Mouse (Mus musculus) hindbrain, embryonic 16.5 days (tissue): ENCODE measurements at regions not wholly inside any gene's neighbourhood (a gene's known extent, or its start where the extent isn't known, plus 50 kb on each side); places are given as distances from the start of the nearest gene placed in this dataset.

ENCODE experiments used
- ATAC-seq: fragments of 200-750 bp; cut with Nextera tagmentation; 2 replicates; pipeline ENCODE4 v1.8.0; 2017; ENCODE audit warnings: moderate TSS enrichment, moderate library complexity
- H3K27ac ChIP-seq: fragments of 300-500 bp; sonication (generic); 2 replicates; pipeline ENCODE4 v1.5.1; 2014; ENCODE audit warnings: low read depth, mild to moderate bottlenecking, control low read depth, low read length, moderate library complexity
- H3K27me3 ChIP-seq: fragments of 300-500 bp; sonication (generic); replicated peaks from 2 replicates; pipeline ENCODE4 v1.6.1; 2014; ENCODE audit warnings: low read length; ENCODE audit not compliant: control insufficient read depth, insufficient read depth
- H3K36me3 ChIP-seq: fragments of 300-500 bp; sonication (generic); 2 replicates; pipeline ENCODE4 v1.6.1; 2014; ENCODE audit warnings: mild to moderate bottlenecking, low read length, moderate library complexity, mixed read lengths; ENCODE audit not compliant: control insufficient read depth, insufficient read depth
- H3K4me1 ChIP-seq: fragments of 300-500 bp; sonication (generic); 2 replicates; pipeline ENCODE4 v1.6.1; 2014; ENCODE audit warnings: low read depth, low read length; ENCODE audit not compliant: control insufficient read depth, insufficient read depth
- H3K4me2 ChIP-seq: fragments of 300-500 bp; sonication (generic); 2 replicates; pipeline ENCODE4 v1.6.1; 2014; ENCODE audit warnings: mild to moderate bottlenecking, low read length, control low read depth, moderate library complexity
- H3K4me3 ChIP-seq: fragments of 300-500 bp; sonication (generic); 2 replicates; pipeline ENCODE4 v1.5.1; 2014; ENCODE audit warnings: mild to moderate bottlenecking, low read length, control low read depth, moderate library complexity
- H3K9ac ChIP-seq: fragments of 300-500 bp; sonication (generic); 2 replicates; pipeline ENCODE4 v1.6.1; 2014; ENCODE audit warnings: low read depth, mild to moderate bottlenecking, control low read depth, low read length, moderate library complexity
- H3K9me3 ChIP-seq: fragments of 300-500 bp; sonication (generic); 2 replicates; pipeline ENCODE4 v1.6.1; 2014; ENCODE audit warnings: mild to moderate bottlenecking, low read length, moderate library complexity; ENCODE audit not compliant: control insufficient read depth
- WGBS: fragments of 180-500 bp; shearing (Covaris S2); extraction: QIAGEN DNeasy Blood & Tissue Kit; methylation state at CpG from one replicate; pipeline ENCODE4 v1.1.7; 2014; 5-methylcytosine and 5-hydroxymethylcytosine counted together

GRCm38 (mm10) chr9:33180066-33180465 lies 544.0 kb downstream of the Ets1 start:
- H3K27me3 ChIP-seq = no peaks in the 10 kb centered on the region
- H3K36me3 ChIP-seq = no peaks in the 10 kb centered on the region
- no peak overlapping the region for H3K4me2 ChIP-seq
- no peak overlapping the region for H3K27ac ChIP-seq
- no peaks in the 10 kb centered on the region for H3K9me3 ChIP-seq
- H3K4me3 ChIP-seq = no peak overlapping the region
- ATAC-seq = no peak
- H3K4me1 ChIP-seq = no peaks in the 10 kb centered on the region
- H3K9ac ChIP-seq = no peak overlapping the region

- Histone ChIP-seq H3K36me3 (no peaks in the 10 kb centered on the region), H3K27me3 (no peaks in the 10 kb centered on the region), H3K9ac (no peak overlapping the region), H3K4me2 (no peak overlapping the region), H3K4me1 (no peaks in the 10 kb centered on the region), H3K9me3 (no peaks in the 10 kb centered on the region), H3K4me3 (no peak overlapping the region), H3K27ac (no peak overlapping the region)
- 80% methylated on average over 3 of the region's 3 CpGs for WGBS
- no peak for ATAC-seq
Observed at GRCm38 (mm10) chr9:33187187-33187586, 551.2 kb downstream of the Ets1 start.

DNA sequence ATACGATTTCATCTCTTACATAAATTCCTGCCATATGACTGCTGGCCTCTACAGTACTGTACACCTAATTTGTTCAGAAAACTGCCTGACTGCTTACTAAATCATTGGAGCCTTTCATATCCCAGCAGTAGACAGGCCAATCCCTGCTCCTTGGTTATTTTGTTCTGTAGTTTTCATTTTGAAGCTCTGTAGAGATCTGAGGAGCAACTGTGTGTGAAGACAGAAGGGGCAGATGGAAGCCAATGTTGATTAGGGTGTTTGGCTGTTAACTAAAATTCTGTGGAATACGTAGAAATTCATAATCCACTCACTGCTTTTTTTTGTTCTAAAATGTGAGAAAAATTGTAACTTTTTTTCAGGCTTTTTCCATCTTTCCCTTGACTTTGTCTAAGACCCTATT lies 573.1 kb downstream of the Ets1 start:
- Histone ChIP-seq H3K9ac (no peak overlapping the region), H3K27ac (no peak overlapping the region), H3K4me3 (no peak overlapping the region), H3K4me1 (no peaks in the 10 kb centered on the region), H3K9me3 (no peaks in the 10 kb centered on the region), H3K4me2 (no peak overlapping the region), H3K27me3 (no peaks in the 10 kb centered on the region), H3K36me3 (no peaks in the 10 kb centered on the region)
- ATAC-seq = no peak
- WGBS = 80% methylated on average over 2 of the region's 2 CpGs

DNA sequence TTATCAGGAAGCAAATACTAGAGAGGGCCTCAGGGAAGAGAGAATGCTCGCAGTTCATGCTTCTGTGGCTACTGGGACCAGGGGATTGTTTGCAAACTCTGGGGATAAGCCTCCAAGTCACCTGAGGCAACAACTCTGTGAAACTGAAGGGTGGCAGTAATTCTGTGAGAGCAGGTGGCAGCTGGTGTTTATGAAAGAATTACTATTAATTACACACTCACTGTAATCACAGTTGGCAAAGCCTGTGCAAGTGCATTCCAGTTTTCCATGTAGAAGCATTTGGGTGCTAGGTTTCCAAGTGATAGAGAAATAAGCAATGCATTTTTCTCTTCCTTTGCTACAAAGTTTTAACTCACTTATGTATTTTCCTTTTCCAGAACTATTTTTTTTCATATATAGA lies 578.5 kb downstream of the Ets1 start:
- Histone ChIP-seq H3K27me3 (no peaks in the 10 kb centered on the region), H3K27ac (no peak overlapping the region), H3K9me3 (no peaks in the 10 kb centered on the region), H3K4me3 (no peak overlapping the region), H3K36me3 (no peaks in the 10 kb centered on the region), H3K4me2 (no peak overlapping the region), H3K4me1 (no peaks in the 10 kb centered on the region), H3K9ac (no peak overlapping the region)
- no peak for ATAC-seq
- 61% methylated on average over 1 of the region's 1 CpGs for WGBS

GRCm38 (mm10) chr9:33220981-33221380 lies 585.0 kb downstream of the Ets1 start:
- ATAC-seq = no peak
- H3K36me3 ChIP-seq = no peaks in the 10 kb centered on the region
- no peak overlapping the region for H3K4me3 ChIP-seq
- 75% methylated on average over 4 of the region's 4 CpGs for WGBS
- no peak overlapping the region for H3K27ac ChIP-seq
- H3K9me3 ChIP-seq = no peaks in the 10 kb centered on the region
- H3K27me3 ChIP-seq = no peaks in the 10 kb centered on the region
- no peak overlapping the region for H3K9ac ChIP-seq
- no peaks in the 10 kb centered on the region for H3K4me1 ChIP-seq
- no peak overlapping the region for H3K4me2 ChIP-seq

GRCm38 (mm10) chr9:33222066-33222805 lies 586.2 kb downstream of the Ets1 start:
- Histone ChIP-seq H3K4me1 (no peaks in the 10 kb centered on the region), H3K36me3 (no peaks in the 10 kb centered on the region), H3K9ac (no peak overlapping the region), H3K27me3 (no peaks in the 10 kb centered on the region), H3K9me3 (no peaks in the 10 kb centered on the region), H3K4me2 (no peak overlapping the region), H3K27ac (no peak overlapping the region), H3K4me3 (no peak overlapping the region)
- WGBS = 71% methylated on average over 11 of the region's 11 CpGs
- no peak for ATAC-seq

DNA sequence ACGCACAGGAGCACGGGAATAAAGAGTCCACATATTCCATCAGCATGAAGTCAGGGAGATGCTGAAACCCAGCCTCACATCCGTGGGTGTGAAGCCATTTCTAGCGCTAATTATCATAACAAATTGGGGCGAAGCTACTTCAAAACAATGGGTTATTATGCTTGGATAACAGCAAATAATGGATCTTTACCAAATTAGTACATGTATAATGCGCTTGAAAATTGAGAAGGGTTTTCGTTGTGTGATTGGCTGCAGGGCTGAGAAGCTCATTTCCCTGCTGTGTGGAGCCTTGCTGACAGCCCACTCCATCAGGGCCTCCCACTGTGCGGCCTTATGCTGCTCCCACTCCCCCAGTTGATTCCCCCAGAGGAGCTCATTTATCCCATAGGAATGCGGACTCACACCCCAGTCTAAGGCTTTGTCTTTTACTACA lies 597.7 kb downstream of the Ets1 start:
- H3K36me3 ChIP-seq = no peaks in the 10 kb centered on the region
- H3K4me3 ChIP-seq = no peak overlapping the region
- H3K9me3 ChIP-seq = no peaks in the 10 kb centered on the region
- H3K4me1 ChIP-seq = no peaks in the 10 kb centered on the region
- peak overlapping the region; percentile 5; the same call in 1 of the 2 replicates for H3K4me2 ChIP-seq
- no peak overlapping the region for H3K9ac ChIP-seq
- no peak overlapping the region for H3K27ac ChIP-seq
- H3K27me3 ChIP-seq = no peaks in the 10 kb centered on the region; the same call in 1 of the 2 replicates
- WGBS = 8% methylated on average over 9 of the region's 9 CpGs
- ATAC-seq = 0 out of 2 replicates have a peak, but pooled peaks have one; percentile 52

GRCm38 (mm10) chr9:33238190-33238589 lies 602.2 kb downstream of the Ets1 start:
- WGBS = 86% methylated on average over 2 of the region's 2 CpGs
- ATAC-seq = no peak
- Histone ChIP-seq H3K4me2 (no peak overlapping the region), H3K9ac (no peak overlapping the region), H3K27me3 (no peaks in the 10 kb centered on the region; the same call in 1 of the 2 replicates), H3K36me3 (no peaks in the 10 kb centered on the region), H3K9me3 (no peaks in the 10 kb centered on the region), H3K27ac (no peak overlapping the region), H3K4me3 (no peak overlapping the region), H3K4me1 (no peaks in the 10 kb centered on the region)

- no peak overlapping the region for H3K4me2 ChIP-seq
- no peaks in the 10 kb centered on the region; the same call in 1 of the 2 replicates for H3K27me3 ChIP-seq
- 87% methylated on average over 2 of the region's 2 CpGs for WGBS
- no peak overlapping the region for H3K9ac ChIP-seq
- no peak for ATAC-seq
- no peaks in the 10 kb centered on the region for H3K9me3 ChIP-seq
- H3K4me3 ChIP-seq = no peak overlapping the region
- H3K36me3 ChIP-seq = no peaks in the 10 kb centered on the region
- no peak overlapping the region for H3K27ac ChIP-seq
- H3K4me1 ChIP-seq = no peaks in the 10 kb centered on the region
Observed at GRCm38 (mm10) chr9:33238846-33239245, 602.8 kb downstream of the Ets1 start.
